In genomic region chr11:77500361-77501325, GRCm38 (mm10) we compare ENCODE assay signal across 10 mouse cellular contexts. TPM values are rescaled to one million over a fixed set of nuclear protein-coding genes. Genes with fewer than 3 reads are reported as not detected.
DNase-seq lines count a peak whose midpoint lies in the region; ATAC-seq and TF ChIP-seq lines count a peak whose summit lies in the region.
"Had no signal": no experiment of that assay in that cellular context is flagged by ENCODE, and none has a peak within 500 bp of the region (broad histone marks: within the 10 kb centered on the region; RNA-seq: fewer than 3 reads in every experiment).

No protein-coding gene starts in this region.

- TF ChIP-seq CTCF in thymus, adult 2 months (IDR thresholded peaks at IDR 0.05; ENCODE audit: borderline replicate concordance, control insufficient read depth, extremely low read depth, insufficient read depth, low read length, poor library complexity), result no peak

- no peaks in the 10 kb centered on the region for H3K27me3 ChIP-seq in hindbrain, embryonic 12.5 days
- no peaks in the 10 kb centered on the region for H3K27me3 ChIP-seq in hindbrain, embryonic 11.5 days (ENCODE audit: control insufficient read depth, insufficient read depth, low read length)
- H3K27me3 ChIP-seq in neural tube, embryonic 12.5 days (replicated peaks), result no peaks in the 10 kb centered on the region
- no peaks in the 10 kb centered on the region for H3K27me3 ChIP-seq in neural tube, embryonic 15.5 days (replicated peaks)
- no peaks in the 10 kb centered on the region for H3K27me3 ChIP-seq in midbrain, embryonic 14.5 days (ENCODE audit: control insufficient read depth, insufficient read depth, low read length)
- H3K27me3 ChIP-seq in thymus, adult 2 months (ENCODE audit: control insufficient read depth, insufficient read depth, low read length), result no peaks in the 10 kb centered on the region
- H3K27me3 ChIP-seq: Patski had no signal

- H3K36me3 ChIP-seq in hindbrain, embryonic 12.5 days, result peaks cover 58% of the 10 kb centered on the region
- peaks cover 15% of the 10 kb centered on the region; the same call in 1 of the 2 replicates for H3K36me3 ChIP-seq in hindbrain, embryonic 11.5 days (ENCODE audit: control insufficient read depth, insufficient read depth, low read length)
- peaks cover 67% of the 10 kb centered on the region for H3K36me3 ChIP-seq in neural tube, embryonic 12.5 days
- peaks cover 57% of the 10 kb centered on the region for H3K36me3 ChIP-seq in neural tube, embryonic 15.5 days
- peaks cover 65% of the 10 kb centered on the region for H3K36me3 ChIP-seq in midbrain, embryonic 14.5 days (ENCODE audit: control insufficient read depth, insufficient read depth, low read length)
- H3K36me3 ChIP-seq in thymus, adult 2 months (ENCODE audit: control insufficient read depth, insufficient read depth, low read length), result peaks cover 21% of the 10 kb centered on the region

- no peaks in the 10 kb centered on the region for H3K9me3 ChIP-seq in hindbrain, embryonic 12.5 days (replicated peaks)
- H3K9me3 ChIP-seq in hindbrain, embryonic 11.5 days (ENCODE audit: control insufficient read depth, low read length), result no peaks in the 10 kb centered on the region
- H3K9me3 ChIP-seq in neural tube, embryonic 12.5 days, result no peaks in the 10 kb centered on the region
- H3K9me3 ChIP-seq in neural tube, embryonic 15.5 days (replicated peaks), result no peaks in the 10 kb centered on the region
- H3K9me3 ChIP-seq in midbrain, embryonic 14.5 days (ENCODE audit: control insufficient read depth, low read length), result no peaks in the 10 kb centered on the region

- no peak overlapping the region for H3K9ac ChIP-seq in hindbrain, embryonic 12.5 days
- H3K9ac ChIP-seq in hindbrain, embryonic 11.5 days (ENCODE audit: low read depth, low read length), result no peak overlapping the region
- H3K9ac ChIP-seq in neural tube, embryonic 12.5 days, result peak overlapping the region; percentile 35; the same call in 1 of the 2 replicates
- H3K9ac ChIP-seq in neural tube, embryonic 15.5 days (replicated peaks), result no peak overlapping the region
- no peak overlapping the region for H3K9ac ChIP-seq in midbrain, embryonic 14.5 days (replicated peaks; ENCODE audit: low read length)

- no peak for DNase-seq in hindbrain, embryonic 11.5 days (ENCODE audit: low spot score)
- DNase-seq in cerebellum, adult 8-10 months, result peak; percentile 48
- DNase-seq in midbrain, embryonic 14.5 days, result peak; percentile 39
- no peak for DNase-seq in Muller cell, postnatal 12 days (ENCODE audit: inconsistent ontology term)
- no peak for DNase-seq in thymus, adult 2 months

- peak overlapping the region; percentile 26; the same call in 1 of the 2 replicates for H3K27ac ChIP-seq in hindbrain, embryonic 12.5 days
- H3K27ac ChIP-seq in hindbrain, embryonic 11.5 days (ENCODE audit: low read depth, low read length), result no peak overlapping the region
- no peak overlapping the region for H3K27ac ChIP-seq in neural tube, embryonic 12.5 days
- H3K27ac ChIP-seq in neural tube, embryonic 15.5 days (replicated peaks), result no peak overlapping the region
- no peak overlapping the region for H3K27ac ChIP-seq in midbrain, embryonic 14.5 days (replicated peaks; ENCODE audit: low read depth, low read length)
- no peak overlapping the region for H3K27ac ChIP-seq in thymus, adult 2 months (ENCODE audit: control insufficient read depth, insufficient read depth, low read length)

- no peak overlapping the region for H3K4me2 ChIP-seq in hindbrain, embryonic 12.5 days (replicated peaks)
- no peak overlapping the region for H3K4me2 ChIP-seq in hindbrain, embryonic 11.5 days (replicated peaks; ENCODE audit: low read depth, low read length)
- H3K4me2 ChIP-seq in neural tube, embryonic 12.5 days (replicated peaks), result no peak overlapping the region
- H3K4me2 ChIP-seq in neural tube, embryonic 15.5 days, result no peak overlapping the region
- no peak overlapping the region for H3K4me2 ChIP-seq in midbrain, embryonic 14.5 days (ENCODE audit: low read length)

- H3K4me3 ChIP-seq in hindbrain, embryonic 12.5 days, result no peak overlapping the region
- no peak overlapping the region for H3K4me3 ChIP-seq in hindbrain, embryonic 11.5 days (ENCODE audit: low read depth, low read length)
- H3K4me3 ChIP-seq in neural tube, embryonic 12.5 days, result no peak overlapping the region
- H3K4me3 ChIP-seq in neural tube, embryonic 15.5 days (replicated peaks), result no peak overlapping the region
- no peak overlapping the region for H3K4me3 ChIP-seq in midbrain, embryonic 14.5 days (replicated peaks; ENCODE audit: low read depth, low read length)
- H3K4me3 ChIP-seq in thymus, adult 2 months (ENCODE audit: control insufficient read depth, insufficient read depth, low read length), result no peak overlapping the region

- 81% methylated on average over 17 of the region's 17 CpGs for WGBS in hindbrain, embryonic 12.5 days
- WGBS in hindbrain, embryonic 11.5 days, result 85% methylated on average over 17 of the region's 17 CpGs
- 83% methylated on average over 17 of the region's 17 CpGs for WGBS in neural tube, embryonic 12.5 days
- 73% methylated on average over 17 of the region's 17 CpGs for WGBS in neural tube, embryonic 15.5 days
- 74% methylated on average over 17 of the region's 17 CpGs for WGBS in midbrain, embryonic 14.5 days
- WGBS in thymus, adult 2 months, result 90% methylated on average over 17 of the region's 17 CpGs

- ATAC-seq in hindbrain, embryonic 12.5 days (ENCODE audit: low FRiP score), result no peak
- ATAC-seq in hindbrain, embryonic 11.5 days (ENCODE audit: low FRiP score), result no peak
- no peak for ATAC-seq in neural tube, embryonic 12.5 days (ENCODE audit: low FRiP score, low read depth)
- no peak for ATAC-seq in neural tube, embryonic 15.5 days (ENCODE audit: low FRiP score)
- no peak for ATAC-seq in midbrain, embryonic 14.5 days (ENCODE audit: low FRiP score, low TSS enrichment)

- TF ChIP-seq POLR2A in thymus, adult 2 months (IDR thresholded peaks at IDR 0.05; ENCODE audit: control insufficient read depth, extremely low read depth, insufficient read depth, low read length, poor library complexity), result no peak

- H3K4me1 ChIP-seq in hindbrain, embryonic 12.5 days, result peaks cover 46% of the 10 kb centered on the region
- peaks cover 5% of the 10 kb centered on the region for H3K4me1 ChIP-seq in hindbrain, embryonic 11.5 days (replicated peaks; ENCODE audit: control insufficient read depth, insufficient read depth, low read length)
- peaks cover 26% of the 10 kb centered on the region for H3K4me1 ChIP-seq in neural tube, embryonic 12.5 days
- H3K4me1 ChIP-seq in neural tube, embryonic 15.5 days, result peaks cover 41% of the 10 kb centered on the region
- peaks cover 13% of the 10 kb centered on the region; the same call in 1 of the 2 replicates for H3K4me1 ChIP-seq in midbrain, embryonic 14.5 days (ENCODE audit: control insufficient read depth, insufficient read depth, low read length)
- H3K4me1 ChIP-seq in thymus, adult 2 months (replicated peaks; ENCODE audit: control insufficient read depth, insufficient read depth, low read length), result peaks cover 4% of the 10 kb centered on the region

RNA-seq across cellular contexts. Expression of gene Git1, which starts 7.3 kb away (rescaled TPM):
- polyA plus RNA-seq in hindbrain, embryonic 12.5 days (2016; fragmentation: Nextera tagmentation; extraction: Ambion mirVana), result 10.9 and 13.4 TPM in 2 replicates
- polyA plus RNA-seq in hindbrain, embryonic 11.5 days (2014; fragmentation: Nextera tagmentation; extraction: Ambion mirVana), result 12.6 and 18.6 TPM in 2 replicates
- polyA plus RNA-seq in neural tube, embryonic 12.5 days (2016; fragmentation: Nextera tagmentation; extraction: Ambion mirVana), result 12.5 and 14.4 TPM in 2 replicates
- polyA plus RNA-seq in neural tube, embryonic 15.5 days (2015; fragmentation: Nextera tagmentation; extraction: Ambion mirVana), result 13.9 and 14.0 TPM in 2 replicates
- 23.1 and 25.1 TPM in 2 replicates for polyA plus RNA-seq in midbrain, embryonic 14.5 days (2014; fragmentation: Nextera tagmentation; extraction: Ambion mirVana)
- polyA plus RNA-seq in thymus, adult 2 months (2012; rRNA removed), result 99.0 and 100 TPM in 2 replicates

RNA-seq across cellular contexts. Expression of gene Ankrd13b, which starts 11.2 kb away (rescaled TPM):
- 28.3 and 29.2 TPM in 2 replicates for polyA plus RNA-seq in hindbrain, embryonic 12.5 days (2016; fragmentation: Nextera tagmentation; extraction: Ambion mirVana)
- 13.1 and 13.9 TPM in 2 replicates for polyA plus RNA-seq in hindbrain, embryonic 11.5 days (2014; fragmentation: Nextera tagmentation; extraction: Ambion mirVana)
- 33.8 and 39.7 TPM in 2 replicates for polyA plus RNA-seq in neural tube, embryonic 12.5 days (2016; fragmentation: Nextera tagmentation; extraction: Ambion mirVana)
- polyA plus RNA-seq in neural tube, embryonic 15.5 days (2015; fragmentation: Nextera tagmentation; extraction: Ambion mirVana), result 31.5 and 41.3 TPM in 2 replicates
- polyA plus RNA-seq in midbrain, embryonic 14.5 days (2014; fragmentation: Nextera tagmentation; extraction: Ambion mirVana), result 42.6 and 43.7 TPM in 2 replicates
- polyA plus RNA-seq in thymus, adult 2 months (2012; rRNA removed), result 47.4 and 52.7 TPM in 2 replicates

RNA-seq across cellular contexts. Expression of gene Abhd15, which starts 14.3 kb away (rescaled TPM):
- 3.5 and 4.2 TPM in 2 replicates for polyA plus RNA-seq in hindbrain, embryonic 12.5 days (2016; fragmentation: Nextera tagmentation; extraction: Ambion mirVana)
- polyA plus RNA-seq in hindbrain, embryonic 11.5 days (2014; fragmentation: Nextera tagmentation; extraction: Ambion mirVana), result 2.1 and 3.0 TPM in 2 replicates
- 5.2 and 7.1 TPM in 2 replicates for polyA plus RNA-seq in neural tube, embryonic 12.5 days (2016; fragmentation: Nextera tagmentation; extraction: Ambion mirVana)
- polyA plus RNA-seq in neural tube, embryonic 15.5 days (2015; fragmentation: Nextera tagmentation; extraction: Ambion mirVana), result 2.1 and 3.4 TPM in 2 replicates
- polyA plus RNA-seq in midbrain, embryonic 14.5 days (2014; fragmentation: Nextera tagmentation; extraction: Ambion mirVana), result 1.8 and 2.0 TPM in 2 replicates
- polyA plus RNA-seq in thymus, adult 2 months (2012; rRNA removed), result 14.2 and 18.9 TPM in 2 replicates

RNA-seq across cellular contexts. Expression of gene Trp53i13, which starts 15.1 kb away (rescaled TPM):
- 29.7 and 32.3 TPM in 2 replicates for polyA plus RNA-seq in hindbrain, embryonic 12.5 days (2016; fragmentation: Nextera tagmentation; extraction: Ambion mirVana)
- polyA plus RNA-seq in hindbrain, embryonic 11.5 days (2014; fragmentation: Nextera tagmentation; extraction: Ambion mirVana), result 27.7 and 27.9 TPM in 2 replicates
- polyA plus RNA-seq in neural tube, embryonic 12.5 days (2016; fragmentation: Nextera tagmentation; extraction: Ambion mirVana), result 28.7 and 32.4 TPM in 2 replicates
- polyA plus RNA-seq in neural tube, embryonic 15.5 days (2015; fragmentation: Nextera tagmentation; extraction: Ambion mirVana), result 15.3 and 20.3 TPM in 2 replicates
- 11.7 and 12.0 TPM in 2 replicates for polyA plus RNA-seq in midbrain, embryonic 14.5 days (2014; fragmentation: Nextera tagmentation; extraction: Ambion mirVana)
- polyA plus RNA-seq in thymus, adult 2 months (2012; rRNA removed), result 72.7 and 74.2 TPM in 2 replicates

RNA-seq across cellular contexts. Expression of gene Gm10392, which starts 18.4 kb away (rescaled TPM):
- polyA plus RNA-seq in hindbrain, embryonic 12.5 days (2016; fragmentation: Nextera tagmentation; extraction: Ambion mirVana), result 0.14 TPM in 1 of 2 replicates, not detected in the other
- 0.13 TPM in 1 of 2 replicates, not detected in the other for polyA plus RNA-seq in hindbrain, embryonic 11.5 days (2014; fragmentation: Nextera tagmentation; extraction: Ambion mirVana)
- polyA plus RNA-seq in neural tube, embryonic 12.5 days (2016; fragmentation: Nextera tagmentation; extraction: Ambion mirVana), result 0.15 and 0.39 TPM in 2 replicates
- 0.15 and 0.40 TPM in 2 replicates for polyA plus RNA-seq in neural tube, embryonic 15.5 days (2015; fragmentation: Nextera tagmentation; extraction: Ambion mirVana)
- not detected in 2 replicates for polyA plus RNA-seq in midbrain, embryonic 14.5 days (2014; fragmentation: Nextera tagmentation; extraction: Ambion mirVana)
- polyA plus RNA-seq in thymus, adult 2 months (2012; rRNA removed), result 3.2 and 3.6 TPM in 2 replicates
- polyA plus RNA-seq: large intestine, adult 2 months; Patski had no signal

Comparison
In these comparisons a context has a peak if more than half of its experiments do, and no peak if none do; other contexts are left out.
1. DNase-seq: peak in cerebellum, adult 8-10 months (single experiment) and midbrain, embryonic 14.5 days (single experiment); none in hindbrain, embryonic 11.5 days (single experiment), Muller cell, postnatal 12 days (single experiment) and thymus, adult 2 months (single experiment).